Mouse (Mus musculus) intestine, postnatal 0 days (tissue): Measurements from ENCODE around the gene Reep1. TPM values are rescaled to one million over a fixed set of nuclear protein-coding genes. Genes with fewer than 3 reads are reported as not detected.

Source experiments
- ATAC-seq: fragments of 200-750 bp; cut with Nextera tagmentation; 2 replicates; pipeline ENCODE4 v1.8.0; 2017; ENCODE audit warnings: mild to moderate bottlenecking, moderate TSS enrichment, moderate library complexity
- H3K27ac ChIP-seq: fragments of 300-500 bp; sonication (generic); 2 replicates; pipeline ENCODE4 v1.5.1; 2014; ENCODE audit warnings: mild to moderate bottlenecking, low read depth, low read length, moderate library complexity
- H3K27me3 ChIP-seq: fragments of 300-500 bp; sonication (generic); replicated peaks from 2 replicates; pipeline ENCODE4 v1.6.1; 2014; ENCODE audit warnings: low read length, mixed read lengths; ENCODE audit not compliant: control insufficient read depth, insufficient read depth
- H3K36me3 ChIP-seq: fragments of 300-500 bp; sonication (generic); 2 replicates; pipeline ENCODE4 v1.6.1; 2014; ENCODE audit warnings: mild to moderate bottlenecking, moderate library complexity; ENCODE audit not compliant: control insufficient read depth, insufficient read depth
- H3K4me1 ChIP-seq: fragments of 300-500 bp; sonication (generic); replicated peaks from 2 replicates; pipeline ENCODE4 v1.6.1; 2014; ENCODE audit warnings: antibody characterized with exemption, low read length, mixed read lengths; ENCODE audit not compliant: control insufficient read depth, insufficient read depth
- H3K4me2 ChIP-seq: fragments of 300-500 bp; sonication (generic); replicated peaks from 2 replicates; pipeline ENCODE4 v1.6.1; 2014; ENCODE audit warnings: low read depth, mild to moderate bottlenecking, moderate library complexity
- H3K4me3 ChIP-seq: fragments of 300-500 bp; sonication (generic); 2 replicates; pipeline ENCODE4 v1.5.1; 2014; ENCODE audit warnings: low read depth, low read length
- H3K9ac ChIP-seq: fragments of 300-500 bp; sonication (generic); 2 replicates; pipeline ENCODE4 v1.6.1; 2014; ENCODE audit warnings: mild to moderate bottlenecking, low read depth, low read length
- H3K9me3 ChIP-seq: fragments of 300-500 bp; sonication (generic); 2 replicates; pipeline ENCODE4 v1.6.1; 2016; ENCODE audit warnings: mixed run types; ENCODE audit not compliant: control insufficient read depth
- CTCF ChIP-seq: sonication (generic); IDR thresholded peaks from 2 replicates; pipeline ENCODE4 v1.5.1; 2016; ENCODE audit warnings: low read depth, mild to moderate bottlenecking, control low read depth, antibody characterized with exemption, moderate library complexity
- WGBS: fragments of 180-500 bp; shearing (Covaris S2); extraction: QIAGEN DNeasy Blood & Tissue Kit; methylation state at CpG from one replicate; pipeline ENCODE4 v1.1.7; 2014; 5-methylcytosine and 5-hydroxymethylcytosine counted together
- polyA plus RNA-seq: library from polyadenylated mRNA; unstranded; fragments of >200 nt; fragmentation: Nextera tagmentation; extraction: Ambion mirVana; gene quantifications from 2 replicates; pipeline ENCODE4 v1.2.1, GENCODE M21; 2015

Gene Reep1
- polyA plus RNA-seq, 1 experiment from 2014 or later = 6.5 TPM

DNA sequence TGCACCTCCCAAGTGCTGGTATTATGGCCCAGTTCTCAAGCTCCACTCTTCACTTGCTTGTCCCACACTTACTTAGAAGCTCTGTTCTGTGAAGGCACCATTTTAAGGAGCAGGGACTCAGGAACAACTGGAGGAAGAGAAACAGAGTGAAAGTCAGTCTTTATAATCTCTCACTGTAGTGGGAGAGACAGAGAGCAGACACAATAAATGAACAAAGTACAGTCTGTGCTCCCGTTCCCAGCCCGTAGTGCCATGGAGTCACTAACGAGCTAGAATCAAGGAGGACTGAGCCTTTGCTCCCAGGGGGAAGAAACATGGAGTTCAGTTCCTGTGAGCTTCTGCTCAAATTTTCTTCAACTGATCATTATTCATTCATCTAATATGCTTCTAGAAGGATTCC lies 11.8 kb upstream of the Reep1 start:
- peak; percentile 77 for ATAC-seq
- no peaks in the 10 kb centered on the region for H3K9me3 ChIP-seq
- H3K36me3 ChIP-seq = no peaks in the 10 kb centered on the region
- peak overlapping the region; percentile 21; the same call in 1 of the 2 replicates for H3K4me2 ChIP-seq
- TF ChIP-seq CTCF = no peak
- no peaks in the 10 kb centered on the region for H3K27me3 ChIP-seq
- H3K27ac ChIP-seq = no peak overlapping the region; the same call in 1 of the 2 replicates
- H3K9ac ChIP-seq = no peak overlapping the region
- WGBS = 39% methylated on average over 3 of the region's 3 CpGs
- H3K4me3 ChIP-seq = no peak overlapping the region
- H3K4me1 ChIP-seq = 0 out of 2 replicates have a peak, but pooled peaks cover 7% of the 10 kb centered on the region

- WGBS = 85% methylated on average over 12 of the region's 12 CpGs
- no peak for TF ChIP-seq CTCF
- no peak for ATAC-seq
Measured at GRCm38 (mm10) chr6:71706871-71707270, 490 bp upstream of the Reep1 start.

DNA sequence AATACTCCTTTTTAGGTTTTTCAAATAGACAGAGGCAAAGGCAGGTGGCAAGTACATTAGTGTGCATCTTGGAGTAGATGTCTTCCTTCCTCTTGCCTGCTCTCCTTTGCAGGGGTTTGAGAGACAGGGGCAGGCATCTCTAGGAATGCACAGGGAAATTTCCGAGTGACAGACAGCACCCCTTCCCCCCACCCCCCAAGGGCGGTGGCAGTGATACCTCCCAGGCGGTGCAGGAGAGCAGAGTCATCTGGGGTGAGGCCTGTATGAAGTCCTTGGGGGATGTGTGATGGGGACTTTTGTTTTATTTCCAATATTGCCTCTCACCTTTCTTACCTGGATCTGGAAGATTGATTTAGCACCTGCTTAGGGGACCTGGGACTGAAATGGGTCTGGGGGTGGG lies 1.2 kb downstream of the Reep1 start:
- Histone ChIP-seq H3K4me2 (peak overlapping the region; percentile 97), H3K4me1 (no peaks in the 10 kb centered on the region), H3K27ac (no peak overlapping the region), H3K9me3 (no peaks in the 10 kb centered on the region), H3K36me3 (no peaks in the 10 kb centered on the region), H3K4me3 (peak overlapping the region; percentile 56), H3K27me3 (no peaks in the 10 kb centered on the region), H3K9ac (no peak overlapping the region)
- no peak for ATAC-seq
- WGBS = 7% methylated on average over 3 of the region's 3 CpGs
- TF ChIP-seq CTCF = no peak; the same call in 1 of the 2 replicates

More at GRCm38 (mm10) chr6:71706871-71707270, 490 bp upstream of the Reep1 start:
- no peaks in the 10 kb centered on the region for H3K4me1 ChIP-seq
- H3K4me3 ChIP-seq = no peak overlapping the region
- no peak overlapping the region for H3K27ac ChIP-seq
- no peaks in the 10 kb centered on the region for H3K9me3 ChIP-seq
- H3K9ac ChIP-seq = no peak overlapping the region
- H3K36me3 ChIP-seq = no peaks in the 10 kb centered on the region
- H3K27me3 ChIP-seq = no peaks in the 10 kb centered on the region
- no peak overlapping the region for H3K4me2 ChIP-seq

DNA sequence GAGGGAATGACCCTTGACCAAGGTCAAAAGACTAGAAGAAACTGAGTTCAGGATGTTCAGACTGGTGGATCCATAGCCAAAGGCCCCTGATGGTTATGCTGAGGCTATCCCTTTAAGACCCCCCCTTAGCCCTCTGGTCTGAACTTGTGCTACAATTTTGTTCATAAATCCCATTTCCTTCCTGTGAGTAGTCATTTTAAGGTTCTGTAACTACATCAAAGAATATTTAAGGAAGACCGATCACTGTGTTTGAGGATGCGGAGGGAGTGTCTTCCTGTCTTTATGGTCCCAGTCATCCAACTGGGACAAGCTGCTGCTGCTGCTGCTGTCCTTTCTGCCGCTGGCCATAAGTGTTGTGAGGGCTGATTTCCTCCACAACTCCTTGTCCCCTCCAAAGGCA lies 3.0 kb downstream of the Reep1 start:
- WGBS = 89% methylated on average over 3 of the region's 3 CpGs
- H3K4me1 ChIP-seq = no peaks in the 10 kb centered on the region
- no peaks in the 10 kb centered on the region for H3K27me3 ChIP-seq
- H3K9ac ChIP-seq = no peak overlapping the region
- H3K9me3 ChIP-seq = no peaks in the 10 kb centered on the region
- no peak for TF ChIP-seq CTCF
- no peak overlapping the region for H3K27ac ChIP-seq
- no peak overlapping the region for H3K4me3 ChIP-seq
- no peak for ATAC-seq
- H3K36me3 ChIP-seq = no peaks in the 10 kb centered on the region
- no peak overlapping the region for H3K4me2 ChIP-seq

DNA sequence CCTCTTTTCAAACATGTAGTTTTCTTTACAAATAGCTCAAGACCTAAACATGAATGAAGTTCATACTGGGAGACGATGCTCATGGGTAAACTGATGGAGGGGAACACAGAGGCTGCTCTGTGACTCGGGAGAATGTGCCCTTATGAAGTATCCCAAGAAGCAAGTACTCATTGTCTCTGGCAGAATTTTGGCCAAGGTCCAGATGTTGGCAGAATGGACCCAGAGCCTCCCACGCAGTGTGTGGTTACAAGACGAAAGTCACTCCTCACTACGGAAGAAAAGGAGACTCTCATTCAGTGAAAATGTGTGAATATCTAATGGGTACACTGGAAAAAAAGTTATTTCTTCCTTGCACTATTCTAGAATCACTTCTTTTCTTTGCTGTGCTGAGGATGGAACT lies 3.8 kb downstream of the Reep1 start:
- TF ChIP-seq CTCF = no peak
- 88% methylated on average over 5 of the region's 5 CpGs for WGBS
- Histone ChIP-seq H3K9me3 (no peaks in the 10 kb centered on the region), H3K27ac (no peak overlapping the region), H3K27me3 (no peaks in the 10 kb centered on the region), H3K36me3 (no peaks in the 10 kb centered on the region), H3K4me1 (no peaks in the 10 kb centered on the region), H3K4me2 (no peak overlapping the region), H3K9ac (no peak overlapping the region), H3K4me3 (no peak overlapping the region)
- ATAC-seq = no peak

DNA sequence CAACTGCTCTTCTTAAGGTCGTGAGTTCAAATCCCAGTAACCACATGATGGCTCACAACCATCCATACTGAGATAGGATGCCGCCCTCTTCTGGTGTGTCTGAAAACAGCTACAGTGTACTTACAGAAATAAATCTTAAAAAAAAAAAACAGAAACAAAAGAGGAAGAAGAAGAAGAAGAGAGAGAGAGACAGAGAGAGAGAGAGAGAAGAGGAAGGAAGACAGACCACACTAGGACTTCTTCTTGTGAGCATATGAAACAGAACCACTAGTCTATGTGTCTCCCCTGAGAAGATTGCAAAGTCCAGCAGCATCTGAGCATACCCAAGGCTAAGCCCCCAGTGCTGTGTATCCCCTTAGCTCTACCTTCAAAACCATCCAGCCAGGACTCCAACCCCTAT lies 6.2 kb downstream of the Reep1 start:
- H3K36me3 ChIP-seq = no peaks in the 10 kb centered on the region
- ATAC-seq = no peak
- no peaks in the 10 kb centered on the region for H3K9me3 ChIP-seq
- 0 out of 2 replicates have a peak, but pooled peaks have one; percentile 13 for TF ChIP-seq CTCF
- H3K4me3 ChIP-seq = no peak overlapping the region
- no peaks in the 10 kb centered on the region for H3K27me3 ChIP-seq
- no peaks in the 10 kb centered on the region for H3K4me1 ChIP-seq
- H3K4me2 ChIP-seq = no peak overlapping the region
- no peak overlapping the region for H3K9ac ChIP-seq
- H3K27ac ChIP-seq = no peak overlapping the region
- WGBS = 79% methylated on average over 2 of the region's 2 CpGs

DNA sequence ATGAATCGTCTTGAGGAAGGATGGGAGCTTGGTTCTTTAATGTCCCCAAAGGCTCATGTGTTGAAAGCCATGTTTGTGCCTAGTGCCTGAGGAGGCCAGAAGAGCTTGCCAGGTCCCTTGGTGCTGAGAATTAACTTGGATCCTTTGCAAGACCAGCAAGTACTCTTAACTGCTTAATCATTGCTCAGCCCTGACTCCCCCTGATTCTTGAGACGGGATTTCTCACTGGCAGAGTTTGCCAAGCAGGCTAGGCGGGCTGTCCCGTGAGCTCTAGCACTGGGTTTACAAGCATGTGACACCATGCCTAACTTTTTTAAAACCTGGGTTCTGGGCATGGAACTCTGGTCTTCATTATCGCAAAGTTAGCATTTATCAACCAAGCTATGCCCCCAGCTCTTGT lies 7.6 kb downstream of the Reep1 start:
- H3K4me3 ChIP-seq = no peak overlapping the region
- no peak overlapping the region for H3K4me2 ChIP-seq
- no peak for TF ChIP-seq CTCF
- no peaks in the 10 kb centered on the region for H3K36me3 ChIP-seq
- no peaks in the 10 kb centered on the region for H3K9me3 ChIP-seq
- no peak for ATAC-seq
- 74% methylated on average over 5 of the region's 5 CpGs for whole genome bisulfite sequencing
- no peaks in the 10 kb centered on the region for H3K4me1 ChIP-seq
- no peak overlapping the region for H3K27ac ChIP-seq
- no peak overlapping the region for H3K9ac ChIP-seq
- H3K27me3 ChIP-seq = no peaks in the 10 kb centered on the region
